Mouse (Mus musculus): ENCODE measurements at regions not wholly inside any gene's neighbourhood (a gene's known extent, or its start where the extent isn't known, plus 50 kb on each side); places are given as distances from the start of the nearest gene placed in this dataset.

- DNase-seq: peak; percentile 3
Observed at GRCm38 (mm10) chr6:101473257-101473925, 95.7 kb upstream of the Pdzrn3 start.

GRCm38 (mm10) chr6:101464910-101465309, 87.2 kb upstream of the Pdzrn3 start:
- DNase-seq: no peak

GRCm38 (mm10) chr6:101463812-101464320, 86.2 kb upstream of the Pdzrn3 start:
- no peak for DNase-seq

- no peak for DNase-seq
Observed at GRCm38 (mm10) chr6:101446720-101447119, 69.0 kb upstream of the Pdzrn3 start.

GRCm38 (mm10) chr6:101446316-101446715, 68.6 kb upstream of the Pdzrn3 start:
- no peak for DNase-seq

- DNase-seq: no peak
Observed at GRCm38 (mm10) chr6:101432769-101433168, 55.1 kb upstream of the Pdzrn3 start.

- no peak for DNase-seq
Observed at GRCm38 (mm10) chr6:101429634-101430033, 51.9 kb upstream of the Pdzrn3 start.

Measured in kidney, adult 11 months (tissue).